In the genomic region with DNA sequence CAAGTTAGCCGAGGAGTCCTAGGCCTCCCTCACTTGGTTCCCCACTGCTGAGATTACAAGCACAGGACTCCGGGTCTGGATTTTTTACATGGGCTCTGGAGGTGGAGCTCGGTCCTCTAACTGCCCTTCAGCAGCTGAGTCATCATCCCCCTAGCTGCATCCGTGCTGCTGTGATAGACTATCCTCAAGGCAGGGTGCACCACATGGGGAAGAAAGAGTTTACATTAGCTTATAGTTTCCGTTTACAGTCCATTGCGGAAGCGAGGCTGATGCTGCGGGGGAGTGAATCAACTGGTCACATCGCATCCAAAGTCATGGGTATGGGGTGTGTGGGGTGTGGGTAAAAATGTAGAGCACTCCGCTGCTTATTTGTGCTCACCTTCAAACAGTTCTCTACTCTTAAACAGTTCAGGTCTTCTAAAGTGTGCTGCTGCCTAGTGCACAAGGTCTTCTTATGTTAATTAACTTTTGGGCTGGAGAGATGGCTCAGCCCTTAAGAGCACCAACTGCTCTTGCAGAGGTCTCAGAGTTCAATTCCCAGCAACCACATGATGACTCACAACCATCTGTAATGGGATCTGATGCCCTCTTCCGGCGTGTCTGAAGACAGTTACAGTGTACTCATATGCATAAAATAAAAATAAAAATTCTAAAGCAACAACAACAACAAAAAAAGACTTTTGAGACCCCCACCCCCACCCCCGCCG, we compare ENCODE assay signal across 28 mouse cellular contexts. TPM values are rescaled to one million over a fixed set of nuclear protein-coding genes. Genes with fewer than 3 reads are reported as not detected.
DNase-seq lines count a peak whose midpoint lies in the region; ATAC-seq and TF ChIP-seq lines count a peak whose summit lies in the region.
"Had no signal": no experiment of that assay in that cellular context is flagged by ENCODE, and none has a peak within 500 bp of the region (broad histone marks: within the 10 kb centered on the region; RNA-seq: fewer than 3 reads in every experiment).

No protein-coding gene starts in this region.

- H3K9ac ChIP-seq in midbrain, embryonic 13.5 days (replicated peaks): no peak overlapping the region
- no peak overlapping the region for H3K9ac ChIP-seq in midbrain, embryonic 15.5 days
- H3K9ac ChIP-seq in ES-Bruce4 (ENCODE audit: low read depth, poor library complexity, severe bottlenecking): no peak overlapping the region
- H3K9ac ChIP-seq: embryonic facial prominence, embryonic 15.5 days; forebrain, embryonic 15.5 days; heart, embryonic 15.5 days; hindbrain, embryonic 15.5 days had no signal

- no peak for TF ChIP-seq POLR2A in ES-Bruce4 (IDR thresholded peaks at IDR 0.05; ENCODE audit: insufficient read depth, low read length)

- 0 out of 2 replicates have a peak, but pooled peaks have one; percentile 20 for ATAC-seq in midbrain, embryonic 13.5 days
- no peak for ATAC-seq in midbrain, embryonic 15.5 days (replicated peaks)
- ATAC-seq: forebrain, embryonic 15.5 days had no signal

- H3K9me3 ChIP-seq in midbrain, embryonic 13.5 days: no peaks in the 10 kb centered on the region
- no peaks in the 10 kb centered on the region for H3K9me3 ChIP-seq in midbrain, embryonic 15.5 days
- H3K9me3 ChIP-seq in ES-Bruce4 (replicated peaks; ENCODE audit: control insufficient read depth, insufficient read depth, low read length, poor library complexity, severe bottlenecking): no peaks in the 10 kb centered on the region
- H3K9me3 ChIP-seq: embryonic facial prominence, embryonic 15.5 days; forebrain, embryonic 15.5 days; heart, embryonic 15.5 days; hindbrain, embryonic 15.5 days had no signal

- H3K27ac ChIP-seq in midbrain, embryonic 13.5 days: no peak overlapping the region
- H3K27ac ChIP-seq in midbrain, embryonic 15.5 days: no peak overlapping the region
- H3K27ac ChIP-seq in ES-Bruce4 (ENCODE audit: insufficient read depth, low read length): no peak overlapping the region
- H3K27ac ChIP-seq: embryonic facial prominence, embryonic 15.5 days; forebrain, embryonic 15.5 days; heart, embryonic 15.5 days; hindbrain, embryonic 15.5 days had no signal

- WGBS in midbrain, embryonic 13.5 days: 81% methylated on average over 14 of the region's 14 CpGs
- WGBS in midbrain, embryonic 15.5 days: 74% methylated on average over 14 of the region's 14 CpGs

- 0 out of 2 replicates have a peak, but pooled peaks have one; percentile 4 for TF ChIP-seq EP300 in ES-Bruce4 (IDR thresholded peaks at IDR 0.05; ENCODE audit: insufficient read depth, low read depth, low read length)

- H3K36me3 ChIP-seq in midbrain, embryonic 13.5 days: no peaks in the 10 kb centered on the region
- H3K36me3 ChIP-seq in midbrain, embryonic 15.5 days (replicated peaks): no peaks in the 10 kb centered on the region
- no peaks in the 10 kb centered on the region for H3K36me3 ChIP-seq in ES-Bruce4 (ENCODE audit: control insufficient read depth, insufficient read depth, low read length, poor library complexity, severe bottlenecking)
- H3K36me3 ChIP-seq: embryonic facial prominence, embryonic 15.5 days; forebrain, embryonic 15.5 days; heart, embryonic 15.5 days; hindbrain, embryonic 15.5 days had no signal

- no peaks in the 10 kb centered on the region; the same call in 1 of the 2 replicates for H3K4me1 ChIP-seq in midbrain, embryonic 13.5 days (replicated peaks)
- no peaks in the 10 kb centered on the region for H3K4me1 ChIP-seq in midbrain, embryonic 15.5 days
- peaks cover 1% of the 10 kb centered on the region for H3K4me1 ChIP-seq in ES-Bruce4 (ENCODE audit: control insufficient read depth, insufficient read depth, low read length)

- no peak overlapping the region for H3K4me3 ChIP-seq in midbrain, embryonic 13.5 days (replicated peaks)
- no peak overlapping the region for H3K4me3 ChIP-seq in midbrain, embryonic 15.5 days
- H3K4me3 ChIP-seq in ES-Bruce4 (ENCODE audit: low read depth, low read length): no peak overlapping the region
- H3K4me3 ChIP-seq: embryonic facial prominence, embryonic 15.5 days; erythroblast, embryonic 14.5 days; forebrain, embryonic 15.5 days; heart, embryonic 15.5 days; hindbrain, embryonic 15.5 days had no signal

- no peak overlapping the region for H3K4me2 ChIP-seq in midbrain, embryonic 13.5 days (replicated peaks)
- H3K4me2 ChIP-seq in midbrain, embryonic 15.5 days: no peak overlapping the region
- H3K4me2 ChIP-seq: embryonic facial prominence, embryonic 15.5 days; forebrain, embryonic 15.5 days; heart, embryonic 11.5 days; heart, embryonic 15.5 days; hindbrain, embryonic 15.5 days had no signal

- peaks cover 15% of the 10 kb centered on the region for H3K27me3 ChIP-seq in midbrain, embryonic 13.5 days
- peaks cover 5% of the 10 kb centered on the region; the same call in 1 of the 2 replicates for H3K27me3 ChIP-seq in midbrain, embryonic 15.5 days (replicated peaks)
- no peaks in the 10 kb centered on the region for H3K27me3 ChIP-seq in ES-Bruce4 (ENCODE audit: control insufficient read depth, insufficient read depth, low read length, poor library complexity, severe bottlenecking)

- TF ChIP-seq CTCF in ES-Bruce4 (IDR thresholded peaks at IDR 0.05; ENCODE audit: low read depth, low read length): no peak

- peak; percentile 29 for DNase-seq in MEL-GATA-1-ER (ENCODE audit: extremely low read depth, low read depth)
- peak; percentile 57 for DNase-seq in ZHBTc4 (ENCODE audit: low read depth, low spot score)
- DNase-seq in right cerebral cortex, postnatal 25 days: no peak
- no peak for DNase-seq in gastrocnemius, postnatal 4 days (ENCODE audit: low spot score in 2 of 2)
- DNase-seq in yolk sac, embryonic 10.5 days (ENCODE audit: low spot score): no peak
- DNase-seq: adrenal gland, postnatal 10 days; cerebellum, adult 11 months; cerebellum, adult 8-10 months; cerebellum, postnatal 14 days; embryo, embryonic 11 days; gastrocnemius, postnatal 36 days; heart, adult 18-20 months; heart, postnatal 14 days had no signal

RNA-seq across cellular contexts. Expression of a gene that starts 14.2 kb away (rescaled TPM):
- 94.8 and 119 TPM in 2 replicates for polyA plus RNA-seq in midbrain, embryonic 13.5 days (2015; fragmentation: Nextera tagmentation; extraction: Ambion mirVana)
- 99.1 and 116 TPM in 2 replicates for polyA plus RNA-seq in midbrain, embryonic 15.5 days (2015; fragmentation: Nextera tagmentation; extraction: Ambion mirVana)
- 5.5 and 6.1 TPM in 2 replicates for polyA plus RNA-seq in ES-Bruce4 (2011; ENCODE audit: insufficient read depth, insufficient read length, low read depth, missing spikeins)
- total RNA-seq in gastrocnemius, postnatal 4 days (2021): 1 to 10 TPM in 1 of 2 experiments, under 1 TPM in 1; 0.65 to 1.9 TPM

RNA-seq across cellular contexts. Expression of a gene that starts 14.7 kb away (rescaled TPM):
- 3.5 and 5.3 TPM in 2 replicates for polyA plus RNA-seq in midbrain, embryonic 13.5 days (2015; fragmentation: Nextera tagmentation; extraction: Ambion mirVana)
- 4.0 and 4.8 TPM in 2 replicates for polyA plus RNA-seq in midbrain, embryonic 15.5 days (2015; fragmentation: Nextera tagmentation; extraction: Ambion mirVana)
- polyA plus RNA-seq in ES-Bruce4 (2011; ENCODE audit: insufficient read depth, insufficient read length, low read depth, missing spikeins): not detected in 2 replicates
- total RNA-seq in gastrocnemius, postnatal 4 days (2021): not detected
- total RNA-seq: adrenal gland, postnatal 10 days; common myeloid progenitor, adult 5-6 weeks; ES-E14; gastrocnemius, adult 8-10 months; gastrocnemius, postnatal 36 days; heart, adult 18-20 months; heart, postnatal 14 days; hematopoietic stem cell, adult 5-6 weeks had no signal
- polyA plus RNA-seq: C2C12; erythroblast, embryonic 14.5 days; forebrain, embryonic 11.5 days; forebrain, embryonic 15.5 days; heart, embryonic 15.5 days had no signal

RNA-seq across cellular contexts. Expression of a gene that starts 23.0 kb away (rescaled TPM):
- polyA plus RNA-seq in midbrain, embryonic 13.5 days (2015; fragmentation: Nextera tagmentation; extraction: Ambion mirVana): 1.7 and 3.9 TPM in 2 replicates
- 1.3 and 2.2 TPM in 2 replicates for polyA plus RNA-seq in midbrain, embryonic 15.5 days (2015; fragmentation: Nextera tagmentation; extraction: Ambion mirVana)
- not detected in 2 replicates for polyA plus RNA-seq in ES-Bruce4 (2011; ENCODE audit: insufficient read depth, insufficient read length, low read depth, missing spikeins)
- not detected for total RNA-seq in gastrocnemius, postnatal 4 days (2021)
- total RNA-seq: common myeloid progenitor, adult 5-6 weeks; gastrocnemius, adult 8-10 months; gastrocnemius, postnatal 36 days; heart, adult 18-20 months; heart, postnatal 14 days; hematopoietic stem cell, adult 5-6 weeks had no signal
- polyA plus RNA-seq: C2C12; erythroblast, embryonic 14.5 days; forebrain, embryonic 11.5 days; forebrain, embryonic 15.5 days; heart, embryonic 11.5 days had no signal

Comparison
In these comparisons a context has a peak if more than half of its experiments do, and no peak if none do; other contexts are left out.
1. DNase-seq: peak in MEL-GATA-1-ER (single experiment) and ZHBTc4 (single experiment); none in right cerebral cortex, postnatal 25 days (single experiment), gastrocnemius, postnatal 4 days (0 of 2) and yolk sac, embryonic 10.5 days (single experiment).
2. RNA of a gene that starts 14.2 kb away (polyA plus RNA-seq): 94.8 to 119 TPM in midbrain, embryonic 13.5 days and 99.1 to 116 TPM in midbrain, embryonic 15.5 days; 5.5 to 6.1 TPM in ES-Bruce4; every median in the first group is over 10 times any median in the second.